Mouse (Mus musculus) c-Kit-positive CD71-positive TER-119-negative erythroid progenitor cells, embryonic 14.5 days (primary cell): Measurements from ENCODE around the gene Whrn.

ENCODE experiments used
- DNase-seq: peaks from one replicate; pipeline ENCODE4 v3.0.0-alpha.2; 2013; ENCODE audit warnings: low read depth

The Whrn gene

GRCm38 (mm10) chr4:63377483-63377882 lies 118.3 kb downstream of the Whrn start:
- no peak for DNase-seq

GRCm38 (mm10) chr4:63375367-63375766 lies 120.4 kb downstream of the Whrn start:
- DNase-seq, result no peak

- peak; percentile 78 for DNase-seq
Observed at GRCm38 (mm10) chr4:63374331-63374730, 121.5 kb downstream of the Whrn start.

- no peak for DNase-seq
Observed at GRCm38 (mm10) chr4:63373404-63373803, 122.4 kb downstream of the Whrn start.

GRCm38 (mm10) chr4:63371890-63372289 lies 123.9 kb downstream of the Whrn start:
- DNase-seq, result peak; percentile 64

- no peak for DNase-seq
Observed at GRCm38 (mm10) chr4:63370897-63371296, 124.9 kb downstream of the Whrn start.

- no peak for DNase-seq
Observed at GRCm38 (mm10) chr4:63368577-63368976, 127.2 kb downstream of the Whrn start.
